Mouse (Mus musculus) gastrocnemius, adult 2 months (tissue): Measurements from ENCODE around the gene Uqcrq. TPM values are rescaled to one million over a fixed set of nuclear protein-coding genes. Genes with fewer than 3 reads are reported as not detected.

ENCODE experiments used
- DNase-seq: peaks from one replicate; pipeline ENCODE4 v3.0.0; 2022
- H3K27ac ChIP-seq: fragments of 200-600 bp; 2 replicates; pipeline ENCODE4 v1.8.1; 2022; ENCODE audit warnings: mild to moderate bottlenecking
- H3K4me3 ChIP-seq: fragments of 200-600 bp; 2 replicates; pipeline ENCODE4 v1.8.1; 2022; ENCODE audit warnings: mild to moderate bottlenecking, moderate library complexity
- CTCF ChIP-seq: fragments of 200-600 bp; IDR thresholded peaks from 2 replicates; pipeline ENCODE4 v1.8.1; 2022; ENCODE audit warnings: antibody characterized with exemption, mild to moderate bottlenecking, moderate library complexity
- intact Hi-C: fragments of 180-260 bp; cut with DNase I; formaldehyde crosslinking; loops from one replicate; pipeline ENCODE4 v1.15.1; 2025
- total RNA-seq, 2 experiments: library from RNA; stranded (reverse); gene quantifications; 2 replicates each; pipeline ENCODE4 v1.2.3; 2021

Uqcrq gene
- total RNA-seq, 2 experiments from 2014 or later = 1,156 to 1,696 TPM

- H3K27ac ChIP-seq = peak overlapping the region; percentile 63
- H3K4me3 ChIP-seq = peak overlapping the region; percentile 64
- intact Hi-C loops = loop anchor here (5.0 kb wide), 1 partner anchor 56 kb away; no protein-coding TSS in a partner anchor
- peak; percentile 88 for DNase-seq
- TF ChIP-seq CTCF = peak; percentile 89
Measured at GRCm38 (mm10) chr11:53466231-53466971, 35.8 kb upstream of the Uqcrq start.

- Histone ChIP-seq H3K4me3 (peak overlapping the region; percentile 71), H3K27ac (no peak overlapping the region)
- intact Hi-C loops = no loop called here
- no peak for TF ChIP-seq CTCF
- DNase-seq = peak; percentile 38
Measured at GRCm38 (mm10) chr11:53463551-53464424, 33.2 kb upstream of the Uqcrq start.

- no peak for DNase-seq
- intact Hi-C loops = no loop called here
- no peak for TF ChIP-seq CTCF
- Histone ChIP-seq H3K4me3 (no peak overlapping the region), H3K27ac (no peak overlapping the region)
Measured at GRCm38 (mm10) chr11:53461727-53462126, 31.1 kb upstream of the Uqcrq start.

GRCm38 (mm10) chr11:53460192-53460591, 29.6 kb upstream of the Uqcrq start:
- TF ChIP-seq CTCF = no peak
- Histone ChIP-seq H3K27ac (no peak overlapping the region), H3K4me3 (no peak overlapping the region)
- intact Hi-C loops = no loop called here
- DNase-seq = no peak

- no peak overlapping the region for H3K4me3 ChIP-seq
- TF ChIP-seq CTCF = no peak
- H3K27ac ChIP-seq = no peak overlapping the region
- no peak for DNase-seq
- intact Hi-C loops = no loop called here
Measured at GRCm38 (mm10) chr11:53458996-53459395, 28.4 kb upstream of the Uqcrq start.

- H3K27ac ChIP-seq = peak overlapping the region; percentile 61
- intact Hi-C loops = no loop called here
- H3K4me3 ChIP-seq = peak overlapping the region; percentile 71
- no peak for DNase-seq
- peak; percentile 25; the same call in 1 of the 2 replicates for TF ChIP-seq CTCF
Measured at GRCm38 (mm10) chr11:53457372-53457954, 26.8 kb upstream of the Uqcrq start.

- intact Hi-C loops = no loop called here
- DNase-seq = peak; percentile 80
- peak within 1 kb of the TSS; percentile 71 for H3K4me3 ChIP-seq
- peak; percentile 59 for TF ChIP-seq CTCF
- peak within 1 kb of the TSS; percentile 61 for H3K27ac ChIP-seq
Measured at GRCm38 (mm10) chr11:53456474-53457371, 26.1 kb upstream of the Uqcrq start, which contains the start of the genes Gm10447 and Shroom1. Gm10447 (minus strand) TSS chr11:53457110. Shroom1 (plus strand) TSS chr11:53457205.

GRCm38 (mm10) chr11:53453031-53453430, 22.4 kb upstream of the Uqcrq start:
- Histone ChIP-seq H3K27ac (no peak overlapping the region), H3K4me3 (no peak overlapping the region)
- intact Hi-C loops = no loop called here
- no peak for TF ChIP-seq CTCF
- DNase-seq = no peak

GRCm38 (mm10) chr11:53452396-53452795, 21.8 kb upstream of the Uqcrq start:
- no peak for TF ChIP-seq CTCF

GRCm38 (mm10) chr11:53451361-53451760, 20.7 kb upstream of the Uqcrq start:
- no peak overlapping the region for H3K4me3 ChIP-seq
- intact Hi-C loops = no loop called here
- no peak for TF ChIP-seq CTCF
- DNase-seq = no peak
- peak overlapping the region; percentile 70 for H3K27ac ChIP-seq

More at GRCm38 (mm10) chr11:53452396-53452795, 21.8 kb upstream of the Uqcrq start:
- H3K27ac ChIP-seq = no peak overlapping the region
- intact Hi-C loops = no loop called here
- H3K4me3 ChIP-seq = no peak overlapping the region
- no peak for DNase-seq

GRCm38 (mm10) chr11:53450070-53450705, 19.6 kb upstream of the Uqcrq start:
- Histone ChIP-seq H3K4me3 (no peak overlapping the region), H3K27ac (no peak overlapping the region; the same call in 1 of the 2 replicates)
- DNase-seq = no peak
- intact Hi-C loops = no loop called here
- no peak for TF ChIP-seq CTCF
